Mouse (Mus musculus) C2C12 (cell line): ENCODE results near the gene Trmt11.

Experiments used
- CEBPB ChIP-seq: IDR thresholded peaks from one replicate; pipeline ENCODE4 v1.6.1; 2011; ENCODE audit warnings: low read depth, mild to moderate bottlenecking, control low read depth, moderate library complexity
- CTCF ChIP-seq: IDR thresholded peaks from one replicate; pipeline ENCODE4 v1.5.1; 2011; ENCODE audit not compliant: control insufficient read depth, insufficient read depth, insufficient read length
- MAX ChIP-seq: IDR thresholded peaks from one replicate; pipeline ENCODE4 v1.6.1; 2011; ENCODE audit warnings: mild to moderate bottlenecking, control low read depth
- USF1 ChIP-seq: IDR thresholded peaks from one replicate; pipeline ENCODE4 v1.6.1; 2011; ENCODE audit warnings: low read depth, mild to moderate bottlenecking, control low read depth, moderate library complexity

DNA sequence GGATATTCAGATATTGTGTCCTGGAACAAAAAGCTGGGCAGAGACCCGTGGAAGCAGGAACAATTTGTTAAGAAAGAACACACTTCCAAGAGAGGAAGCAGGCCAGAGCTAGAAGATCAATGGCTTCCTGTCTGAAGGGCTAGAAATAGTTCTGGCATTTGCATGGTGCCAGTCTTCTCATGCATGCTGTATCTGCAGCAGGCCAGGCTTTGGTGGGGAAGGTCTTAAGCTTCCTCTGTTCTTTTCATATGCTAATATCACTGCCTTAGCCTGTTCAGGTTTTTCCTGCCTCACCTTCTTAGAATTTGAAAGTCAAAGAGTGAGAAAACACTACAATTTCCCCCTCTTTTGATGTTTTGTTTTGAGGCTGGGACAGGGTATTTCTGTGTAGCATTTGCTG is 27.0 kb upstream of the Trmt11 start:
- TF ChIP-seq CTCF (no peak), USF1 (no peak), MAX (no peak), CEBPB (no peak)
